Comparison of ENCODE assay signal across 8 mouse cellular contexts in genomic region chr2:163918317-163919258, GRCm38 (mm10). TPM values are rescaled to one million over a fixed set of nuclear protein-coding genes. Genes with fewer than 3 reads are reported as not detected.
DNase-seq lines count a peak whose midpoint lies in the region; ATAC-seq lines count a peak whose summit lies in the region.

Gene Rims4, minus strand, starts transcription at chr2:163918683.

- under 1% methylated on average over 81 of the region's 115 CpGs for WGBS in forebrain, embryonic 16.5 days
- under 1% methylated on average over 42 of the region's 115 CpGs for WGBS in hindbrain, embryonic 15.5 days
- 1% methylated on average over 88 of the region's 115 CpGs for WGBS in limb, embryonic 10.5 days
- WGBS in neural tube, embryonic 15.5 days = under 1% methylated on average over 52 of the region's 115 CpGs

- DNase-seq in layer of hippocampus, adult 11-12 months (ENCODE audit: low spot score) = peak; percentile 61
- no peak for DNase-seq in layer of hippocampus, adult 9-10 months (ENCODE audit: low spot score)
- DNase-seq in cerebellum, adult 11-12 months = peak; percentile 84
- DNase-seq in limb, embryonic 10.5 days (ENCODE audit: low spot score) = peak; percentile 63
- DNase-seq in spleen, postnatal 14 days (ENCODE audit: low spot score in 2 of 2) = no peak

- peaks cover 28% of the 10 kb centered on the region for H3K4me1 ChIP-seq in forebrain, embryonic 16.5 days (replicated peaks; ENCODE audit: control insufficient read depth, insufficient read depth, low read length)
- peaks cover 51% of the 10 kb centered on the region for H3K4me1 ChIP-seq in hindbrain, embryonic 15.5 days (replicated peaks)
- H3K4me1 ChIP-seq in limb, embryonic 10.5 days = peaks cover 21% of the 10 kb centered on the region
- peaks cover 55% of the 10 kb centered on the region for H3K4me1 ChIP-seq in neural tube, embryonic 15.5 days

- no peak within 1 kb of the TSS; the same call in 1 of the 2 replicates for H3K27ac ChIP-seq in forebrain, embryonic 16.5 days (ENCODE audit: low read length)
- peak within 1 kb of the TSS; percentile 71 for H3K27ac ChIP-seq in hindbrain, embryonic 15.5 days (replicated peaks)
- H3K27ac ChIP-seq in limb, embryonic 10.5 days = peak within 1 kb of the TSS; percentile 42
- peak within 1 kb of the TSS; percentile 63 for H3K27ac ChIP-seq in neural tube, embryonic 15.5 days (replicated peaks)

- H3K36me3 ChIP-seq in forebrain, embryonic 16.5 days (ENCODE audit: control insufficient read depth, insufficient read depth) = no peaks in the 10 kb centered on the region
- no peaks in the 10 kb centered on the region for H3K36me3 ChIP-seq in hindbrain, embryonic 15.5 days
- no peaks in the 10 kb centered on the region for H3K36me3 ChIP-seq in limb, embryonic 10.5 days
- H3K36me3 ChIP-seq in neural tube, embryonic 15.5 days = no peaks in the 10 kb centered on the region

- H3K4me2 ChIP-seq in forebrain, embryonic 16.5 days (ENCODE audit: low read length) = peak within 1 kb of the TSS; percentile 90
- peak within 1 kb of the TSS; percentile 87 for H3K4me2 ChIP-seq in hindbrain, embryonic 15.5 days
- peak within 1 kb of the TSS; percentile 81 for H3K4me2 ChIP-seq in neural tube, embryonic 15.5 days

- peak; percentile 92 for ATAC-seq in forebrain, embryonic 16.5 days
- peak; percentile 80 for ATAC-seq in hindbrain, embryonic 15.5 days (ENCODE audit: low FRiP score, low read depth)
- peak; percentile 83 for ATAC-seq in neural tube, embryonic 15.5 days (ENCODE audit: low FRiP score)

- H3K27me3 ChIP-seq in forebrain, embryonic 16.5 days (replicated peaks; ENCODE audit: control insufficient read depth, insufficient read depth, low read length) = peaks cover 40% of the 10 kb centered on the region
- peaks cover 22% of the 10 kb centered on the region for H3K27me3 ChIP-seq in hindbrain, embryonic 15.5 days
- peaks cover 99% of the 10 kb centered on the region for H3K27me3 ChIP-seq in limb, embryonic 10.5 days (ENCODE audit: low read depth, poor library complexity, severe bottlenecking)
- peaks cover 26% of the 10 kb centered on the region for H3K27me3 ChIP-seq in neural tube, embryonic 15.5 days (replicated peaks)

- H3K9me3 ChIP-seq in forebrain, embryonic 16.5 days (ENCODE audit: control insufficient read depth, low read length) = no peaks in the 10 kb centered on the region
- no peaks in the 10 kb centered on the region for H3K9me3 ChIP-seq in hindbrain, embryonic 15.5 days
- H3K9me3 ChIP-seq in limb, embryonic 10.5 days (replicated peaks) = no peaks in the 10 kb centered on the region
- H3K9me3 ChIP-seq in neural tube, embryonic 15.5 days (replicated peaks) = no peaks in the 10 kb centered on the region

- H3K9ac ChIP-seq in forebrain, embryonic 16.5 days (replicated peaks; ENCODE audit: low read depth, low read length) = peak within 1 kb of the TSS; percentile 61
- H3K9ac ChIP-seq in hindbrain, embryonic 15.5 days = peak within 1 kb of the TSS; percentile 71
- peak within 1 kb of the TSS; percentile 84 for H3K9ac ChIP-seq in neural tube, embryonic 15.5 days (replicated peaks)

- peak within 1 kb of the TSS; percentile 53 for H3K4me3 ChIP-seq in forebrain, embryonic 16.5 days (replicated peaks; ENCODE audit: low read length)
- H3K4me3 ChIP-seq in hindbrain, embryonic 15.5 days = peak within 1 kb of the TSS; percentile 69
- peak within 1 kb of the TSS; percentile 68 for H3K4me3 ChIP-seq in limb, embryonic 10.5 days
- peak within 1 kb of the TSS; percentile 80 for H3K4me3 ChIP-seq in neural tube, embryonic 15.5 days (replicated peaks)

RNA-seq across cellular contexts. Expression of gene Rims4, which starts in this region (rescaled TPM):
- polyA plus RNA-seq in forebrain, embryonic 16.5 days (2015; fragmentation: Nextera tagmentation; extraction: Ambion mirVana) = 7.0 and 9.8 TPM in 2 replicates
- polyA plus RNA-seq in hindbrain, embryonic 15.5 days (2015; fragmentation: Nextera tagmentation; extraction: Ambion mirVana) = 18.2 and 21.5 TPM in 2 replicates
- polyA plus RNA-seq in limb, embryonic 10.5 days (2016; fragmentation: Nextera tagmentation; extraction: Ambion mirVana) = 0.06 and 0.24 TPM in 2 replicates
- polyA plus RNA-seq in neural tube, embryonic 15.5 days (2015; fragmentation: Nextera tagmentation; extraction: Ambion mirVana) = 13.0 and 17.8 TPM in 2 replicates

Comparison
In these comparisons a context has a peak if more than half of its experiments do, and no peak if none do; other contexts are left out.
1. DNase-seq: peak in layer of hippocampus, adult 11-12 months (single experiment) and cerebellum, adult 11-12 months (single experiment); none in layer of hippocampus, adult 9-10 months (single experiment) and spleen, postnatal 14 days (0 of 2).
2. Peak in DNase-seq, H3K4me3 ChIP-seq and H3K27ac ChIP-seq in limb, embryonic 10.5 days; RNA of the gene not detected or under 1 TPM.
3. Peak in every context shown above with its lines, with median percentiles within 50 percentile points of each other: ATAC-seq, H3K4me2 ChIP-seq, H3K4me3 ChIP-seq and H3K9ac ChIP-seq.